Mouse (Mus musculus) liver, embryonic 13.5 days (tissue): Measurements from ENCODE around the gene Zmym3. TPM values are rescaled to one million over a fixed set of nuclear protein-coding genes. Genes with fewer than 3 reads are reported as not detected.

Source experiments
- ATAC-seq: fragments of 200-750 bp; cut with Nextera tagmentation; 2 replicates; pipeline ENCODE4 v1.8.0; 2017; ENCODE audit warnings: low read depth, mild to moderate bottlenecking, moderate number of reproducible peaks, moderate library complexity
- DNase-seq: peaks from one replicate; pipeline ENCODE4 v3.0.0; 2022
- H3K27ac ChIP-seq: fragments of 300-500 bp; sonication (generic); 2 replicates; pipeline ENCODE4 v1.5.1; 2015; ENCODE audit warnings: moderate library complexity, mild to moderate bottlenecking, inconsistent platforms
- H3K27me3 ChIP-seq: fragments of 300-500 bp; sonication (generic); 2 replicates; pipeline ENCODE4 v1.6.1; 2015; ENCODE audit warnings: mild to moderate bottlenecking, inconsistent platforms
- H3K36me3 ChIP-seq: fragments of 300-500 bp; sonication (generic); 2 replicates; pipeline ENCODE4 v1.6.1; 2015; ENCODE audit warnings: mild to moderate bottlenecking, inconsistent platforms
- H3K4me1 ChIP-seq: fragments of 300-500 bp; sonication (generic); replicated peaks from 2 replicates; pipeline ENCODE4 v1.6.1; 2015; ENCODE audit warnings: inconsistent platforms
- H3K4me2 ChIP-seq: fragments of 300-500 bp; sonication (generic); 2 replicates; pipeline ENCODE4 v1.6.1; 2015; ENCODE audit warnings: inconsistent platforms, mild to moderate bottlenecking, moderate library complexity
- H3K4me3 ChIP-seq: fragments of 300-500 bp; sonication (generic); replicated peaks from 2 replicates; pipeline ENCODE4 v1.5.1; 2015; ENCODE audit warnings: mild to moderate bottlenecking, inconsistent platforms
- H3K9ac ChIP-seq: fragments of 300-500 bp; sonication (generic); 2 replicates; pipeline ENCODE4 v1.6.1; 2015; ENCODE audit warnings: mild to moderate bottlenecking, inconsistent platforms
- H3K9me3 ChIP-seq: fragments of 300-500 bp; sonication (generic); replicated peaks from 2 replicates; pipeline ENCODE4 v1.6.1; 2016; ENCODE audit warnings: inconsistent platforms
- WGBS: fragments of 180-500 bp; shearing (Covaris S2); methylation state at CpG from one replicate; pipeline ENCODE4 v1.1.7; 2015; ENCODE audit not compliant: insufficient replicate concordance; 5-methylcytosine and 5-hydroxymethylcytosine counted together
- polyA plus RNA-seq: library from polyadenylated mRNA; unstranded; fragments of >200 nt; fragmentation: Nextera tagmentation; extraction: Ambion mirVana; gene quantifications from 2 replicates; pipeline ENCODE4 v1.2.1, GENCODE M21; 2015

Gene Zmym3
- 6.8 and 7.8 TPM in 2 replicates for polyA plus RNA-seq

DNA sequence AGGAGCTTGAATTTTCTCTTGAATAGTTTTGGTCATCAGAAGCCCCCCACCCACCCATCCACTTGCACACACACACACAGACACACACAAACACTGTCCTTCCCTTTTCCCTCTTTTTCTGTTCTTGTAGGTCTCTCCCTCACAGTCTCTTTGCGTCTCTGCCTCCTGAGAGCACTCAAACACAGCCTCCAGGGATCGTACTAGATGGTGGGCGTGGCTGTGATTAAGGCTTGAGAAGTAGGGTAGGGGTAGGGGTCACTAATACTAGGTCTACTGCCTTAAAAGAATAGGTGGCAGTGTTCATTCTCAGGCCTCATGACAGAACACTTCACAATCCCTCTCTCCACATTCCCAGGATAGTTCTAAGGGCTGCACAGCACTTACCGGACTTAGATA, at the start of gene Zmym3:
Gene Zmym3, minus strand, starts transcription at position 150 of the 396 bp plus-strand sequence.
- peak within 1 kb of the TSS; percentile 74 for H3K4me2 ChIP-seq
- peak within 1 kb of the TSS; percentile 66 for H3K4me3 ChIP-seq
- ATAC-seq (no peak), DNase-seq (no peak)
- H3K36me3 ChIP-seq: 0 out of 2 replicates have a peak, but pooled peaks cover under 1% of the 10 kb centered on the region
- H3K27ac ChIP-seq: no peak within 1 kb of the TSS
- peak within 1 kb of the TSS; percentile 76 for H3K9ac ChIP-seq
- WGBS: 32% methylated on average over 4 of the region's 4 CpGs
- H3K4me1 ChIP-seq: peaks cover 22% of the 10 kb centered on the region
- no peaks in the 10 kb centered on the region for H3K9me3 ChIP-seq
- H3K27me3 ChIP-seq: no peaks in the 10 kb centered on the region

DNA sequence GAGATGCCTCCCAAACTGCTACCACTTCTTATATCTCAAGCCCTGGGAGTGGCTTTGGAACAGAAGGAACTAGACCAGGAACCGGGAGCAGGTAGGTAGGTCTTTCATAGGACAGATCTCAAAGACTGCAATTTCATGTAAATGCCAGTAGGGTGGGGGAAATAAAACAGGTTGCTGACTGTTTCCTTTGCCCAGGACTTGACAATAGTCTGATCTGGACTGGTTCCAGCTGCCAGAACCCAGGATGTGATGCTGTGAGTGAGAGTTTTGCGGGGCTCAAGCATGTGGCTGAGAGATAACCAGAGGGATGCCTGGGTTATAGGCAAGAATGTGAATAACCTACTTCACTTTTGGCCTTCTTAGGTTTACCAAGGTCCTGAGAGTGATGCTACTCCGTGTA, 30.9 kb upstream of the Zmym3 start:
- no peak for DNase-seq
- H3K27ac ChIP-seq: no peak overlapping the region
- no peaks in the 10 kb centered on the region for H3K9me3 ChIP-seq
- H3K4me2 ChIP-seq: no peak overlapping the region
- no peak overlapping the region for H3K4me3 ChIP-seq
- H3K27me3 ChIP-seq: no peaks in the 10 kb centered on the region
- no peak overlapping the region for H3K9ac ChIP-seq
- no peak for ATAC-seq
- 67% methylated on average over 3 of the region's 3 CpGs for WGBS
- H3K36me3 ChIP-seq: peaks cover 40% of the 10 kb centered on the region
- no peaks in the 10 kb centered on the region for H3K4me1 ChIP-seq

DNA sequence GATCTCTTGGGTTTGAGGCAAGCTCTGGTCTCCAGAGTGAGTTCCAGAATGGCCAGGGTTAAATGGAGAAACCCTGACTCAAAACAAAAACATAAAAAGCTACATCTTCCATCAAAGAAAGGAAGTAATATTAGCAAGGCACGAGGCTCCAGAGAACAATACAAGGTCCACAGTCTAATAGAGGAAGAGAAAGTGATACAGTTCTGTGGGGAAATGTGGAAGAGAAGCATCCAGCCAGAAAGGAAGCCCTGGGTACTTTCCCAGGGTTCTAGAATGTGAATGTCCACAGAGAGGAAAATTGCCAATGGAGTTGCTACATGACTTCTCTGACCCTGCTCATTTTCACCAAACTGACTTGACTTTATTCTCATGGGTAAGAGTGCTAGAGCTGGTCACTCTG, 30.5 kb upstream of the Zmym3 start:
- Histone ChIP-seq H3K27me3 (no peaks in the 10 kb centered on the region), H3K27ac (no peak overlapping the region), H3K4me2 (no peak overlapping the region), H3K4me1 (no peaks in the 10 kb centered on the region), H3K9ac (no peak overlapping the region), H3K36me3 (peaks cover 44% of the 10 kb centered on the region), H3K4me3 (no peak overlapping the region), H3K9me3 (no peaks in the 10 kb centered on the region)
- ATAC-seq: no peak
- no peak for DNase-seq
- 33% methylated on average over 1 of the region's 1 CpGs for WGBS

DNA sequence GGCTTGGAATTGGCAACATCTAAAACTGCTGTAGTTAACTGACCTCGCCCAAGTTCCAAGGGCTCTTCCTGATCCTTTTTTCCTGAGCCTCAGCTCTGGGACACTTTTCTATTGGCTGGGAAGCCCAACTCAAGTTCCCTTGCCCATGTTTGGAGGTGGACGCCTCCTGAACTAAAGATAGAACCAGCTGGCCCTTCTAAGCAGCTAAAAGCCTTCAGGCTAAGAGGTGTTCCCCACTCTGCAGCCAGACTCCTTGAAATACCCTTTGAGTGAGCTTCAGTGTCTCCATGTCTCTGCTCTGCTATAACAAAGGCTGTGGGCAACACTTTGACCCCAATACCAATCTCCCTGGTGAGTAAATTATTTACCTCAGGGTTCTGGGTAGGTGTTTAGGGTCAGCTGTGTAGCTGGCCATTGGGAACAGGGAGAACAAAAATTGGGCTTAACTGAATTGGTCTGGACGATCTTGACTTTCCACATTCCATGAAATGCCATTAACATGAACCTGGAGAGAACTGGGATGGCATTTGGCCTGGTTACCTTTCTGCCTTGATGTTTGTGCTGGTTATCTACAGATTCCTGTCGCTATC, 28.3 kb upstream of the Zmym3 start, which contains the start of gene Itgb1bp2:
Gene Itgb1bp2, plus strand, starts transcription at position 203 of the 590 bp plus-strand sequence.
- no peak within 1 kb of the TSS for H3K9ac ChIP-seq
- no peak for ATAC-seq
- no peak for DNase-seq
- H3K4me2 ChIP-seq: no peak within 1 kb of the TSS
- H3K27ac ChIP-seq: no peak within 1 kb of the TSS
- 69% methylated on average over 4 of the region's 4 CpGs for WGBS
- no peaks in the 10 kb centered on the region for H3K4me1 ChIP-seq
- no peak within 1 kb of the TSS for H3K4me3 ChIP-seq
- no peaks in the 10 kb centered on the region for H3K27me3 ChIP-seq
- H3K9me3 ChIP-seq: no peaks in the 10 kb centered on the region
- H3K36me3 ChIP-seq: peaks cover 66% of the 10 kb centered on the region

DNA sequence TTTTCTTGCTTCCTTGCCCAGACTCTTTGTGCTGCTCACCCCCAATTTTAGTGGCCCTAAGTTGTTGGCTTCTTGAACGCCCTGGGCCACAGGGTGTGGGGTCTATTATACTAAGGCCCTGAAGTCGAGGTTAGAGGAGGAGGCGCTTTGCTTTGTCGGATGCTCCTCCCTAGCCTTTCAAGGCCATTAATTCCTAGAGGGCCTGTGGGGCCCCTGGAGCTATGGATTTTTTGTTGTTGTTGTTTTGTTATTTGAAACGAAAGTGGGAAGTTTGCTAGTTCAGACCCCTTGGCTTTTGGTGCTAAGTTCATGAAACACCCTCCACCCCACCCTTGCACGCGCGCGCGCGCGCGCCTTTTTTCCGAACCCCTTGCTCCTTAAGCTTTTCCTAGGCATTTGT, 9.3 kb upstream of the Zmym3 start:
- H3K9ac ChIP-seq: peak overlapping the region; percentile 87
- DNase-seq (no peak), ATAC-seq (peak; percentile 55)
- peak overlapping the region; percentile 68 for H3K4me2 ChIP-seq
- peaks cover 24% of the 10 kb centered on the region for H3K36me3 ChIP-seq
- H3K9me3 ChIP-seq: no peaks in the 10 kb centered on the region
- H3K4me1 ChIP-seq: peaks cover 24% of the 10 kb centered on the region
- H3K4me3 ChIP-seq: peak overlapping the region; percentile 78
- H3K27ac ChIP-seq: peak overlapping the region; percentile 90
- WGBS: 13% methylated on average over 14 of the region's 14 CpGs
- no peaks in the 10 kb centered on the region for H3K27me3 ChIP-seq

DNA sequence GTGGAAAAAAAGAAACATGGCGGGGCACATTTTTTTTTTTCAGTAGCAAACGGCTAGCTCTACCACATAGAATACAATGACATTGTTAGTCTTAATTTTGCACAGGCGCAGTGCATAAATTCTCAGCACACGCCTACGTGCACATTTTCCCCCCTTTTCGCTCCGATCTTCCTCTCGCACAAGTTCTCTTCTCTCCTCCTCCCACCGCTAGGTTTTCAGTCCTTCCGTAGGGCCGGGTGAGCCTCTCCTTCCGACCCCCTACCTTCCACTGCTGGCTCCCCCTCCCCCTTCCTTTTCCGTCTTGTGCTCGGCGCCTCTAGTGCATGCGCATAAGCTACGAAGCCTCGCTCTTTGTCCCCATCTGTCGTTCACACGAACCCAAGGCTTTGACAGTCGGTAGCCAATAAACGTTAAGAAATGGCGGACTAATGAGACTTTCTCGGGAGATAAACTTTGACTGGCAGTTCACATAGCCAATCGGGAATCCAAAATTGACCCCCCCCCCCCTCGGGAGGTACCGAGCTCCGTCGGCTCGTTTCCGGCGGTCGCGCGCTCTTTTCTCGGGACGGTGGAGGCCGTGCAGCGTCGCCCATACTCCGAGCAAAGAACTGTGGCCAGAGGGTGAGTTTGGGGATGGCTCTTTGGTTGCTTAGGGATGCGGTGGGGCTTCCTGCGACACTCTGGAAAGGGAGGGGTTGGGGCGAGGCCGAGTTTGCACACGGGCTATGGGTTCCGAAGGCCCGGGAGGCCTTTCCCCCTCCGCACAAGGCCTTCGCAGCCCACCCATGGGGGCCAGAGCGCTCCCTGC, 8.7 kb upstream of the Zmym3 start, which contains the start of gene Nono:
Gene Nono, plus strand, starts transcription at position 177 of the 808 bp plus-strand sequence.
- peak; percentile 92 for ATAC-seq
- 17% methylated on average over 50 of the region's 51 CpGs for WGBS

DNA sequence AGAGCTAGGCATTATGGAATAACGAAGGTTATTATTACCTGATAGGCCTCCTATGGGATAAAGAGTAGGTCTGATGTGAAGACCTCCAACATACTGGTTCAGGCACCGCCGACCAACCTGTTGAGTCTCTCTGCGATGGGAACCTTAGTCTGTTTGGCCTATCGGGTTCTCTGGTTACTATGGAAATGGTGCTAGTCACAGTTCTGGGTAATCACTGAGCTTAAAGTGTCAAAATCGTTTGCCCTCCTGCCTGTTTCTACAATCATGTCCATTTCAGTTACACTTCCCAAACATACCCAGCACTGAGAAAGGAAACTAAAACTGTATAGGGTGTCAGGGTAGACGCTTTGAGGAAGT, 8.1 kb upstream of the Zmym3 start:
- no peaks in the 10 kb centered on the region for H3K27me3 ChIP-seq
- peak overlapping the region; percentile 78 for H3K4me3 ChIP-seq
- DNase-seq (no peak), ATAC-seq (no peak)
- WGBS: 23% methylated on average over 7 of the region's 7 CpGs
- peak overlapping the region; percentile 68 for H3K9ac ChIP-seq
- H3K4me1 ChIP-seq: peaks cover 24% of the 10 kb centered on the region
- H3K36me3 ChIP-seq: peaks cover 20% of the 10 kb centered on the region
- H3K9me3 ChIP-seq: no peaks in the 10 kb centered on the region
- H3K27ac ChIP-seq: peak overlapping the region; percentile 90
- peak overlapping the region; percentile 68 for H3K4me2 ChIP-seq

More for the DNA sequence above, 8.7 kb upstream of the Zmym3 start, which contains the start of gene Nono:
- Histone ChIP-seq H3K4me1 (peaks cover 24% of the 10 kb centered on the region), H3K4me2 (peak within 1 kb of the TSS; percentile 68), H3K27me3 (no peaks in the 10 kb centered on the region), H3K36me3 (peaks cover 23% of the 10 kb centered on the region), H3K27ac (peak within 1 kb of the TSS; percentile 90), H3K9me3 (no peaks in the 10 kb centered on the region), H3K4me3 (peak within 1 kb of the TSS; percentile 78), H3K9ac (peak within 1 kb of the TSS; percentile 87)
- DNase-seq: peak; percentile 76

DNA sequence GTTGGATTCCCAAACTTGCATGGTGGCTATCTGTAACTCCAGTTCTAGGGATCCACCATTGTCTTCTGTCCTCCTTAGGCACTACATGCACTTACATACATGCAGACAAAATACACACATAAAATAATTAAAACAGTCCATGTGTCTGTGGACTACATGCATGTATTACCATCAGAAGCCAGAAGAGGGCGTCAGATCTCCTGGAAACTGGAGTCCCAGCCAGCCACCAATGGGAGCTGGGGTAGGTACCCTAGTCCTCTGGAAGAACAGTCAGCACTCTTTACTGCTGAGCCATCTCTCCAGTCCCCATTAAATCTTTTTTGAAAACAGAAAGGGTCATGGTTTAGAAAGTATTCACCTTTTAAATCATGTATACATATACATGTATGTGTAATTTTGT, 7.1 kb upstream of the Zmym3 start:
- WGBS: 0% methylated on average over 1 of the region's 1 CpGs
- peak; percentile 20 for DNase-seq
- H3K9ac ChIP-seq: no peak overlapping the region

DNA sequence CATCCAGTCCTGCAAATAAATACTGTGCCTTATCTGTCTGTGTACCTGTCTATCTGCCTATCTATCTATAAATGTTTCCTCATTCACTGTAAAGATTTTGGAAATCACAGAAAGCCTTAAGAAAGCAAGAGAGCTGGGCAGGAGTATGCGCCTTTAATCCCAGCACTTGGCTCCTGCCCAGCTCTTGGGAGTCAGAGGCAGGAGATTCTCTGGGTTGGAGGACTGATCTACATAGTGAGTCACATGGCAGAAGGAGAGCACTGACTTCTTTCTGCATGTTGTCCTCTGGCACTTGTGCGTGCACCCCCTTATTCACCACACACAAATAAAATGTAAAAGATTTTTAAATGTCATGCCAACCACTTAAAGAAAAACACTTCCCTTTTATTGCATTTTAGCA, 2.8 kb upstream of the Zmym3 start:
- Histone ChIP-seq H3K4me1 (peaks cover 25% of the 10 kb centered on the region), H3K4me3 (no peak overlapping the region), H3K9me3 (no peaks in the 10 kb centered on the region), H3K9ac (no peak overlapping the region), H3K36me3 (no peaks in the 10 kb centered on the region), H3K27ac (no peak overlapping the region), H3K27me3 (no peaks in the 10 kb centered on the region), H3K4me2 (no peak overlapping the region)
- 73% methylated on average over 2 of the region's 2 CpGs for WGBS
- no peak for ATAC-seq
- DNase-seq: no peak

More for the DNA sequence above, 7.1 kb upstream of the Zmym3 start:
- Histone ChIP-seq H3K9me3 (no peaks in the 10 kb centered on the region), H3K4me3 (no peak overlapping the region), H3K27me3 (no peaks in the 10 kb centered on the region), H3K4me2 (peak overlapping the region; percentile 68; the same call in 1 of the 2 replicates), H3K36me3 (peaks cover 16% of the 10 kb centered on the region), H3K4me1 (peaks cover 24% of the 10 kb centered on the region), H3K27ac (no peak overlapping the region; the same call in 1 of the 2 replicates)
- ATAC-seq: no peak

DNA sequence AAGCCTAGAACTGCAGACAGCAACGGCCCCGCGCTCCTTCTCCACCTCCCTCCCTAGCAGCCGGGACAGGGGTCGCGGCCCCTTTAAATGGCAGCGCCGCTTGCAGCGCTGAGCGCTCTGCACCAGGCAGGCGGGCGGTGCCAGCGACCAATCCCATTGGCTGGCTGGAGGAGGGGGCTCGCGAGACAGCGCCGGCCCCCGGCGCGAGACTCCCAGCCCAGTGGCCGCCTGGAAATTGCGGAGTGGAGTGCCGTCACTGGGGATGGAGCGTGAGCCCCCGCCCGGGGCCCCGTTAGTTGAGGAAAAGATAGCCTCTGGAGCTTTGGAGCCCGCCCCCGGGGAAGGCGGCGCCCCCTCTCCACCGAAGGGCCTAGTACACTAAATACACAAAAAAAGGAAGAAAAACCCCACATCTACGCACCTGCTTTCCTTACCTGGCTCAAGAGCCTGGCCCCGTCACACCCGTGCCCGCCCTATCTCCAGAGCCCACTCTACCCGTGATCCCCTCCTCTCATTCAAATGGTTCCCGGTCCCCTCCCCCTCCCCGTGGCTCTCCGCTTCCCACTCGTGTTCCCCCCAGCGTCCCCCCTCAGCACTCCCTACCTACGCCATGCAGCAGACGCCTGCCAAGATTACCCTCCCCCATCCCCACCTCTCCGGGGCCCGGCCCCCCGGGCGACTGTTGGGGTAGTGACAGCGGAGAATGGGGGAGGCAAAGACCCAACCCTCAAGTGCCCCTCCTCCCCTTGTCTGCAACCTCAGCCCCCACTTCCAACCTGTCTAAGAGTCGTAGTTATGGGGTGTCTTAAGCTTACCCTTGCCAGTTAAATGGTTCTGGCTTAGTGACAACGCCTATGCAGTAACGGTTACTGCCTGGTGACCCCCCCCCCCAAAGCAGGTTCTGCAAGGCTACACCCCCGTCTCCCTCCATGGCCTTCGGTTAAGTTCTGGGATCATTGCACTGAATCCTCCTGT, 637 bp downstream of the Zmym3 start:
- 17% methylated on average over 49 of the region's 54 CpGs for WGBS
- Histone ChIP-seq H3K27me3 (no peaks in the 10 kb centered on the region), H3K4me3 (peak overlapping the region; percentile 66), H3K4me1 (peaks cover 22% of the 10 kb centered on the region), H3K9me3 (no peaks in the 10 kb centered on the region), H3K27ac (no peak overlapping the region), H3K36me3 (0 out of 2 replicates have a peak, but pooled peaks cover 6% of the 10 kb centered on the region), H3K9ac (peak overlapping the region; percentile 76), H3K4me2 (peak overlapping the region; percentile 74)
- ATAC-seq: peak; percentile 92
- peak; percentile 77 for DNase-seq
